Mouse (Mus musculus) E14TG2a.4 (cell line): ENCODE measurements around the gene Gm5294.

ENCODE experiments used
- H3K27me3 ChIP-seq: 2 replicates; pipeline ENCODE4 v1.6.1; 2014; ENCODE audit warnings: low read length, control low read depth; ENCODE audit not compliant: insufficient read depth
- H3K36me3 ChIP-seq: 2 replicates; pipeline ENCODE4 v1.6.1; 2014; ENCODE audit warnings: low read length, control low read depth; ENCODE audit not compliant: insufficient read depth
- H3K4me1 ChIP-seq: replicated peaks from 2 replicates; pipeline ENCODE4 v1.6.1; 2014; ENCODE audit warnings: low read depth, low read length, control low read depth
- H3K4me3 ChIP-seq: replicated peaks from 2 replicates; pipeline ENCODE4 v1.5.1; 2014; ENCODE audit warnings: mild to moderate bottlenecking, low read length
- H3K9me3 ChIP-seq: 2 replicates; pipeline ENCODE4 v1.6.1; 2014; ENCODE audit warnings: low read length, control low read depth
- CTCF ChIP-seq: conservative IDR thresholded peaks from 2 replicates; pipeline ENCODE4 v1.5.1; 2014; ENCODE audit warnings: low read length
- NANOG ChIP-seq: IDR thresholded peaks from 2 replicates; pipeline ENCODE4 v1.6.1; 2014; ENCODE audit warnings: borderline replicate concordance, low read length, mixed read lengths
- POU5F1 ChIP-seq: IDR thresholded peaks from 2 replicates; pipeline ENCODE4 v1.6.1; 2014; ENCODE audit warnings: low read length, borderline replicate concordance

The Gm5294 gene

DNA sequence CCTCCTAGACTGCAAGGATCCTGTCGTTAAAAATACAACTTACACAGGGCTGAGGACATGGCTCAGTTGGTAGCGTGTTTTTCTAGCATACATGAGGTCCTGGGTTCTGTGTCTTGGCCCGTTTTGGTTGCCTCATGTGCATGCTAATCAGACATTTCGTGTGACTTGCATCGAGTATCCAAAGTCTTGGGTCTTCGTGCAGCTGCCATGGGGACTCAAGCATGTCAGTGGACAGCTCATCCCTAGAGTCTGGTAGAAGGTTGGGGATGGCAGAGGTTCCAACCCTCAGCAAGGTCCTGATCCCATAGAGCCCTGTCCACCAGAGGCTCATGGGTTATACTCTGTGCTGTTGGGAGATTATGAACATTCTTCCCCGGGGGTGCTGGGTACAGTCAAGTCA is 32.2 kb upstream of the Gm5294 start:
- H3K9me3 ChIP-seq, result no peaks in the 10 kb centered on the region
- H3K4me1 ChIP-seq, result peaks cover 27% of the 10 kb centered on the region
- no peak for TF ChIP-seq POU5F1
- TF ChIP-seq NANOG, result no peak
- no peak for TF ChIP-seq CTCF
- no peak overlapping the region for H3K4me3 ChIP-seq
- no peaks in the 10 kb centered on the region for H3K27me3 ChIP-seq
- H3K36me3 ChIP-seq, result no peaks in the 10 kb centered on the region

DNA sequence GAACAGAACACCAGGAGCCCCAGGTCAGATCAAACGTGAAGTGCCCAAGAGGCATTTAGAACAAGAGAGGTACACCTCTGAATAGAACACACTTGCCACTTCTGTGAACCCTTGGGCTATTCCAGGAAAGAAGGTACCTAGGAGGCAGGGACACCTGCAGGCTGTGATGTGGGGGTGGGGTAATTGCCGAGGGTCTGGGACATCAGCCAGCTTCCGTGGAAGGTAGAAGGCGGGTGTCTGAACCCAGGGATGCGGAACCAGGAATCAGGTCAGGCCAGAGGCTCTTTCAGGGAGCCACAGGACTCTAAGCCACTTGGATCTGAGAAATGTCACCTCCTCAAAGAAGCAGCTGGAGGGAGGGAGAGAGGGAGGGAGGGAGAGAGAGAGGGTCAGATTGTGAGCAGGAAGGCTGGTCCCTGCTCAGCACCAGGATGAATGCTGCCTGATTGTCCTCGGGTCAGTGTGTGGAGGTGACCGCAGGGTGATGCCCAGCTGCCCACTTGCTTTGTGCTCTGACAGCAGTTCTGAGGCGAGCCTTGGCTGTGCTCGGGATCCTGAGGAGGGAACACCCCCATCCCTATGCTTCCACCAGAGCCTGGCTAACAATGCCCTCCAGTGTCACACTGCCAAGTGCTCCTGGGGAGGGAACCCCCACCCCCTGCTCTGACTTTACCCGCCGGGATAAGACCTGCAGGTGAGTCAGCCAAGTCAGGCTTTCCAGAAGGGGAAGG is 31.2 kb upstream of the Gm5294 start:
- Histone ChIP-seq H3K9me3 (no peaks in the 10 kb centered on the region), H3K36me3 (no peaks in the 10 kb centered on the region), H3K27me3 (no peaks in the 10 kb centered on the region), H3K4me3 (no peak overlapping the region), H3K4me1 (peaks cover 18% of the 10 kb centered on the region)
- no peak for TF ChIP-seq CTCF
- no peak for TF ChIP-seq POU5F1
- no peak for TF ChIP-seq NANOG

GRCm38 (mm10) chr5:138790954-138791480 is 28.9 kb upstream of the Gm5294 start:
- Histone ChIP-seq H3K36me3 (no peaks in the 10 kb centered on the region), H3K4me1 (peaks cover 12% of the 10 kb centered on the region), H3K9me3 (no peaks in the 10 kb centered on the region), H3K4me3 (no peak overlapping the region), H3K27me3 (no peaks in the 10 kb centered on the region)
- TF ChIP-seq POU5F1 (no peak), NANOG (no peak), CTCF (no peak)

- TF ChIP-seq POU5F1 (no peak), CTCF (no peak), NANOG (no peak)
- H3K4me3 ChIP-seq, result no peak overlapping the region
- H3K4me1 ChIP-seq, result no peaks in the 10 kb centered on the region
- no peaks in the 10 kb centered on the region for H3K27me3 ChIP-seq
- no peaks in the 10 kb centered on the region for H3K9me3 ChIP-seq
- no peaks in the 10 kb centered on the region for H3K36me3 ChIP-seq
Measured at GRCm38 (mm10) chr5:138801588-138802116, 18.2 kb upstream of the Gm5294 start.

- no peaks in the 10 kb centered on the region for H3K36me3 ChIP-seq
- no peak for TF ChIP-seq CTCF
- TF ChIP-seq POU5F1, result no peak
- TF ChIP-seq NANOG, result no peak
- no peaks in the 10 kb centered on the region for H3K27me3 ChIP-seq
- no peaks in the 10 kb centered on the region for H3K4me1 ChIP-seq
- no peak overlapping the region for H3K4me3 ChIP-seq
- H3K9me3 ChIP-seq, result no peaks in the 10 kb centered on the region
Measured at GRCm38 (mm10) chr5:138804286-138804685, 15.6 kb upstream of the Gm5294 start.

DNA sequence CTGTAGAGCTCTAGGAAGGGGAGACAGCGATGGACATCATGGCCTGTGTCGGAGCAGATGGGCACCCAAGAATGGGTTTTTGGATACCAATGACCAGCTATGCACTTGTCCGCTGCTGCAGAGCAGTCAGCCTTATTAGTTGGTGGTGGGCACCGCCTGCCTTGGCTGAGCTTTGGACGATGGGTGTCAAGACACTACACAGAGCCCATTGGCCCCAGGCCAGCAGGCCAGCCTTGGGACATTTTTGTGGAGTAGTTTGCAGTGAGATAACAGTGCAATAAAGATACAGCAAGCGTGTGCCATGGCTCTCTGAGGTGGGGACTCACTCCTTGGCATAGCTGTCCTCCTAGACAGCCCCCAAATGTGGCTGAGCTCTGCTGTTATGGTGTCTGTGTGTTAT is 10.1 kb upstream of the Gm5294 start:
- Histone ChIP-seq H3K4me1 (no peaks in the 10 kb centered on the region), H3K4me3 (no peak overlapping the region), H3K27me3 (no peaks in the 10 kb centered on the region; the same call in 1 of the 2 replicates), H3K9me3 (no peaks in the 10 kb centered on the region), H3K36me3 (no peaks in the 10 kb centered on the region; the same call in 1 of the 2 replicates)
- TF ChIP-seq CTCF (no peak), NANOG (no peak), POU5F1 (no peak)

- Histone ChIP-seq H3K4me3 (peak overlapping the region; percentile 73), H3K4me1 (peaks cover 22% of the 10 kb centered on the region), H3K9me3 (peaks cover 2% of the 10 kb centered on the region), H3K27me3 (peaks cover 73% of the 10 kb centered on the region), H3K36me3 (no peaks in the 10 kb centered on the region)
- TF ChIP-seq NANOG, result no peak
- TF ChIP-seq POU5F1, result no peak
- no peak for TF ChIP-seq CTCF
Measured at GRCm38 (mm10) chr5:138820717-138821332, 945 bp downstream of the Gm5294 start.

GRCm38 (mm10) chr5:138825090-138825489 is 5.2 kb downstream of the Gm5294 start:
- H3K27me3 ChIP-seq, result peaks cover 49% of the 10 kb centered on the region
- TF ChIP-seq NANOG, result no peak
- no peak for TF ChIP-seq POU5F1
- no peak for TF ChIP-seq CTCF
- H3K4me3 ChIP-seq, result no peak overlapping the region
- no peaks in the 10 kb centered on the region for H3K9me3 ChIP-seq
- peaks cover 13% of the 10 kb centered on the region; the same call in 1 of the 2 replicates for H3K4me1 ChIP-seq
- no peaks in the 10 kb centered on the region for H3K36me3 ChIP-seq

DNA sequence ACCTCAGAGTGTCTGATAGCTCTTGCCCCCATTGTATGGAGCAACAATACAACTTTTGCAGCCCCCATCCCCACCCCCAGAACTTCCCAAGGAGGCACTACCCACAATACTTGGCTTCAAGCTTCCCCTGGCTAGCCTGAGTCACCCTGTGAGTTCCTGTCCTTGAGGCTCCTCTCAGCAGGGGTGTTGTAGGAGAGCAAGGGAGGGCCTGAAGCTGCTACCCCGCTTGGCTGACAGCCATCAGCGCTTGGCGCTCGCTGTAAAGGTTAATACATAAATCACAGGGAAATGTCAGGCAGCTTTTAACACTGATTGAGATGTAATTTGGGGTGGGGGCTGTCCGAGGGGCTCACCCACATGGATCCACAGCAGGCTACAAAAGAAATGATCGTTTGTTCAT is 13.5 kb downstream of the Gm5294 start:
- H3K9me3 ChIP-seq, result no peaks in the 10 kb centered on the region
- no peaks in the 10 kb centered on the region for H3K4me1 ChIP-seq
- no peaks in the 10 kb centered on the region for H3K36me3 ChIP-seq
- no peaks in the 10 kb centered on the region for H3K27me3 ChIP-seq
- H3K4me3 ChIP-seq, result no peak overlapping the region
- no peak for TF ChIP-seq CTCF
- TF ChIP-seq POU5F1, result no peak
- no peak for TF ChIP-seq NANOG
